Mouse (Mus musculus) spleen, adult 2 months (tissue): ENCODE measurements around the gene Lkaaear1.

Source experiments
- CTCF ChIP-seq: fragments of 200-500 bp; IDR thresholded peaks from 2 replicates; pipeline ENCODE4 v1.5.1; 2011; ENCODE audit warnings: mild to moderate bottlenecking, inconsistent platforms; ENCODE audit not compliant: insufficient read depth, insufficient read length, insufficient replicate concordance; ENCODE audit errors: extremely low read depth
- POLR2A ChIP-seq: fragments of 200-500 bp; IDR thresholded peaks from 2 replicates; pipeline ENCODE4 v1.6.1; 2011; ENCODE audit warnings: low read depth, low read length, inconsistent platforms

DNA sequence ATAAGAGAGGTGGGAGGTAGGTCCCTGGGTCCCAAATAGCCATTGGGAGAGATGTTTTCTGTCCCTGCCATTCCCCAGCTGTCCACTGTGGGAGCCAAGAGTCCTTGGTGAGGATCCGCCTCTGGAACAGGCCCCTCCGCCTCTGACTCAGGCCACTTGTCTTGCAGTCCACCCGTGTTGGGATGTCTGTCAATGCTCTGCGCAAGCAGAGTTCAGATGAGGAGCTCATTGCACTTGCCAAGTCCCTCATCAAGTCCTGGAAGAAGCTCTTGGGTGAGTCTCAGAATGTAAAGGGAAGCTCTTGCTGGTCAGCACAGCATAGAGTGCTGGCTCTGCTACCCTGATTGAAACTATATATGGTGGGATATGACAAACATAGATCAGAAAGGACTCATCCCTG lies 14.9 kb downstream of the Lkaaear1 start:
- TF ChIP-seq POLR2A (no peak), CTCF (no peak)
